8 mouse cellular contexts compared by ENCODE assay signal in genomic region chr6:8510864-8511428, GRCm38 (mm10). TPM values are rescaled to one million over a fixed set of nuclear protein-coding genes. Genes with fewer than 3 reads are reported as not detected.
DNase-seq lines count a peak whose midpoint lies in the region; ATAC-seq and TF ChIP-seq lines count a peak whose summit lies in the region.

No protein-coding gene starts in this region.

- no peaks in the 10 kb centered on the region for H3K36me3 ChIP-seq in lung, embryonic 14.5 days (ENCODE audit: insufficient read depth)
- no peaks in the 10 kb centered on the region for H3K36me3 ChIP-seq in neural tube, embryonic 11.5 days (ENCODE audit: control insufficient read depth, insufficient read depth, low read length)

- H3K4me2 ChIP-seq in lung, embryonic 14.5 days, result peak overlapping the region; percentile 73
- H3K4me2 ChIP-seq in neural tube, embryonic 11.5 days (ENCODE audit: low read depth), result peak overlapping the region; percentile 53

- WGBS in lung, embryonic 14.5 days, result 7% methylated on average over 7 of the region's 7 CpGs
- WGBS in neural tube, embryonic 11.5 days, result 8% methylated on average over 7 of the region's 7 CpGs

- H3K4me3 ChIP-seq in lung, embryonic 14.5 days (ENCODE audit: low read depth, low read length), result peak overlapping the region; percentile 92
- H3K4me3 ChIP-seq in neural tube, embryonic 11.5 days (ENCODE audit: low read depth, low read length), result peak overlapping the region; percentile 87

- H3K4me1 ChIP-seq in lung, embryonic 14.5 days (ENCODE audit: insufficient read depth), result 0 out of 2 replicates have a peak, but pooled peaks cover 7% of the 10 kb centered on the region
- peaks cover 13% of the 10 kb centered on the region; the same call in 1 of the 2 replicates for H3K4me1 ChIP-seq in neural tube, embryonic 11.5 days (ENCODE audit: control insufficient read depth, insufficient read depth, low read length)

- ATAC-seq in lung, embryonic 14.5 days (ENCODE audit: insufficient read depth), result no peak
- ATAC-seq in inflammation-experienced regulatory T-cells, adult 6 months, result peak; percentile 10
- ATAC-seq in neural tube, embryonic 11.5 days (ENCODE audit: insufficient read depth, low FRiP score, low TSS enrichment), result no peak

- peak; percentile 43 for DNase-seq in lung, embryonic 14.5 days
- DNase-seq in lung, postnatal 36 days, result no peak
- DNase-seq in embryo, embryonic 10.5 days (ENCODE audit: low spot score), result peak; percentile 38
- no peak for DNase-seq in neural tube, embryonic 11.5 days (ENCODE audit: low spot score)
- no peak for DNase-seq in gastrocnemius, adult 18-20 months (ENCODE audit: low spot score)
- DNase-seq in gastrocnemius, postnatal 25 days, result no peak
- no peak for DNase-seq in adrenal gland, adult 2 months

- TF ChIP-seq CTCF in lung, embryonic 14.5 days (IDR thresholded peaks at IDR 0.05; ENCODE audit: low read depth), result no peak

- H3K27me3 ChIP-seq in lung, embryonic 14.5 days (ENCODE audit: insufficient read depth, low read length), result no peaks in the 10 kb centered on the region
- H3K27me3 ChIP-seq in neural tube, embryonic 11.5 days (ENCODE audit: control insufficient read depth, insufficient read depth, low read length), result no peaks in the 10 kb centered on the region

- peak overlapping the region; percentile 93 for H3K9ac ChIP-seq in lung, embryonic 14.5 days
- H3K9ac ChIP-seq in neural tube, embryonic 11.5 days (ENCODE audit: low read length), result peak overlapping the region; percentile 93

- H3K9me3 ChIP-seq in lung, embryonic 14.5 days (ENCODE audit: low read depth, low read length), result no peaks in the 10 kb centered on the region
- H3K9me3 ChIP-seq in neural tube, embryonic 11.5 days (ENCODE audit: control insufficient read depth, low read length), result no peaks in the 10 kb centered on the region

- peak overlapping the region; percentile 99; the same call in 1 of the 2 replicates for H3K27ac ChIP-seq in lung, embryonic 14.5 days (ENCODE audit: low read depth)
- H3K27ac ChIP-seq in neural tube, embryonic 11.5 days (ENCODE audit: low read depth, low read length), result no peak overlapping the region

RNA-seq across cellular contexts. Expression of gene Glcci1, which starts 1.5 kb away (rescaled TPM):
- polyA plus RNA-seq in lung, embryonic 14.5 days (2014; fragmentation: Nextera tagmentation; extraction: Ambion mirVana), result 19.2 and 19.4 TPM in 2 replicates
- 10 to 100 TPM; 24.8 to 33.6 (median 30.3) TPM for polyA plus RNA-seq in inflammation-experienced regulatory T-cells, adult 6 months (2017; shearing (Covaris generic))
- 22.4 and 24.0 TPM in 2 replicates for polyA plus RNA-seq in neural tube, embryonic 11.5 days (2014; fragmentation: Nextera tagmentation; extraction: Ambion mirVana)
- total RNA-seq in gastrocnemius, adult 18-20 months (2021), result 1 to 10 TPM; 4.4 to 4.8 TPM
- 1 to 10 TPM; 4.3 to 5.6 TPM for total RNA-seq in gastrocnemius, postnatal 25 days (2021)
- 10 to 100 TPM; 32.3 to 32.5 TPM for total RNA-seq in adrenal gland, adult 2 months (2021)
- polyA plus RNA-seq in adrenal gland, adult 2 months (2012; rRNA removed), result 4.0 and 4.4 TPM in 2 replicates

Comparison
In these comparisons a context has a peak if more than half of its experiments do, and no peak if none do; other contexts are left out.
1. DNase-seq: peak in lung, embryonic 14.5 days (single experiment) and embryo, embryonic 10.5 days (single experiment); none in lung, postnatal 36 days (single experiment), neural tube, embryonic 11.5 days (single experiment), gastrocnemius, adult 18-20 months (single experiment), gastrocnemius, postnatal 25 days (single experiment) and adrenal gland, adult 2 months (single experiment).